Mouse (Mus musculus) liver, adult 2 months (tissue): ENCODE results near the gene Acot8.

Experiments
- CTCF ChIP-seq: fragments of 200-500 bp; IDR thresholded peaks from 2 replicates; pipeline ENCODE4 v1.5.1; 2011; ENCODE audit warnings: low read depth, low read length, control low read depth
- POLR2A ChIP-seq: fragments of 200-500 bp; IDR thresholded peaks from 2 replicates; pipeline ENCODE4 v1.6.1; 2011; ENCODE audit warnings: low read length, control low read depth; ENCODE audit not compliant: insufficient read depth; ENCODE audit errors: extremely low read depth

DNA sequence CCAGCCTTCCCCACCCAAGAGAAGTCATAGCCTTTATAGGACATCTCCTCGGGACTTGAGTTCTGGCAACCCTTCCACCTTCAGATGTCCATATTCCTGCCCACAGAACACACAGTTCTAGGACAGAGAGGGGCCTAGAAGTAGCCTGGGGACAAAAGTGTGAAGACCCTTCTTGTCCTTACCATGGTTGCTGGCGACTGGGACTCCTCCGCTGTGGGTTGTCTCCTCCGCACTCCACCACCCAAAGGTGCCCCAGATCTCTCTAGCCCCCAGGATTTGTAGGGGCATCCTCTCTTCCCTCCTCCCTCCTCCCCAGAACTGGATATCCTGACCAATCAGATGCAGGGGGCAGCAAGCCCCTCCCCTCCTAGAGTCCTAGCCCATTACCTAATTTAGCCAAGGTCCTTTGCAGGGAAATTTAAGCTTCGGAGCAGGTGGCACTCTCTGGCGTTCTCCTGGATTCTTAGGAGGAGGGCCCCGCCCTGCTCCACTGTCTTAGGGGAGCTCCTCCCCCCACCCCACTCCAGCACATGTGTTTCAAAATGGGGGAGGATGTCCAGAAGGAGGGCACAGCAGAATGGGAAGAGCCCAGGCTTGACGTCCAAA is 25.1 kb downstream of the Acot8 start, which contains the start of gene Tnnc2:
- TF ChIP-seq CTCF (no peak), POLR2A (no peak)
